Mouse (Mus musculus) adrenal gland (tissue): ENCODE results near the gene Gm13539.
"Not testable (repeated sequence)": the region's sequence is repeated elsewhere in the genome, so short reads cannot be mapped to it uniquely, and the experiment has no call there.

Experiments used
- intact Hi-C: fragments of 180-260 bp; cut with DNase I; formaldehyde crosslinking; loops from one replicate; pipeline ENCODE4 v1.15.1; 2025
- long read RNA-seq, 2 experiments: library from polyadenylated mRNA; unstranded; transcript quantifications; one replicate each; pipeline ENCODE4 v2.0.0; 2020; ENCODE audit warnings: borderline replicate concordance in 1 of 2; ENCODE audit not compliant: insufficient replicate concordance in 1 of 2

Gene Gm13539
- long read RNA-seq, experiment 1: 0 reads
- long read RNA-seq, experiment 2: 0 reads

DNA sequence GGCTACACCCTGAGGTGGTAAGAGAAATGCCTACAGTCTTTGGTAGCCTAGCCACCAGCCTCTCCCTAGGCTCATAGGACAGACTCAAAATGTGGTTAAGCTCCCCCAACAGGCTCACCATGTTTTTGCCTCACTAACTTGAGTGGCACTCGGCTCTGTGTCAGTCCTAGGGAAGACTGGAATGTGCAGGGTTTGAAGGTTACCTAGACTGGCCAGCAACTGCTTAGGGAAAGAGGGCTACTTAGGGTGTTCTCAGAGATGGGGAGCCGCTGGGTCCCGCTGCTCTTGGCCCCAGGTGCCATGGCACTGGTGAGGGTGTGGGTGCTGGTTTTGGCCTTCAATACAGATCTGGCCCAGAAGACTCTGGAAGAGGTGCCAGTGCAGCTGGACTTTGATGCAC, at the start of gene Gm13539:
TSS of gene Gm13539 (plus strand) at position 301 of the 400 bp plus-strand sequence.
- intact Hi-C loops: no loop called here

DNA sequence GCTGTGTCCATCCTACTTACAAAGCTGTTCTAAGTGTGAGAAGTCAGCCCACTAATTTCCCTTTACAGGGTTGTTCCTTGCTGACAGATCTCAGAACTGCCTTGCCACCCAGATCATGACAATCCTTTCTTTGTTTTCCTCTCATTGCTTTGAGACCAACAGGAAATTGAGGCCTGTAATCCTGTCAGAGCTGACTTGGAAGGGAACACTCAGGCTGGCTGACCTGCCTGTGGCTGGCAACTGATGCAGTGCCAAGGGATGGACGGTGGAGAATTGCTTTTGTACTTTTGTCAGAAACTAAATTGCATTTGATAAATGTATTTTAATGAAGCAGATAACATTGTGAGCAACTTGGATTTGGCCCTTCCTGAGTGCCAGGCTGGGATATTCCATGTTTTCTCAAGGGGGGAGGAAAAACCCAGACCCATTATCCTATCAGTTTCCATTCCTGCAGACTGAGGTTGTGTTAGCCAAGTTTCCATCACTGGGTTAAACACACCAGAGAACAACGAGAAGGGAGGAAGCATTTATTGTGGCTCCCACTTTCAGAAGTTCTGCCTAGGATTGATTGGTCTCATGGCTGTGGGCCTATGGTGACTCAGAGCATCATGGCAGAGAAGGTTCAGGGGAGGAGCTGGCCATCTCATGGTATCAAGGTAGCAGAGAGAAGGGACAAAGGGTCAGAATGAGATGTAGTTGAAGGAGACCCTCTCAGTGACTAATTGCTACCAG, 48.7 kb upstream of the Gm13539 start:
- intact Hi-C loops: no loop called here

DNA sequence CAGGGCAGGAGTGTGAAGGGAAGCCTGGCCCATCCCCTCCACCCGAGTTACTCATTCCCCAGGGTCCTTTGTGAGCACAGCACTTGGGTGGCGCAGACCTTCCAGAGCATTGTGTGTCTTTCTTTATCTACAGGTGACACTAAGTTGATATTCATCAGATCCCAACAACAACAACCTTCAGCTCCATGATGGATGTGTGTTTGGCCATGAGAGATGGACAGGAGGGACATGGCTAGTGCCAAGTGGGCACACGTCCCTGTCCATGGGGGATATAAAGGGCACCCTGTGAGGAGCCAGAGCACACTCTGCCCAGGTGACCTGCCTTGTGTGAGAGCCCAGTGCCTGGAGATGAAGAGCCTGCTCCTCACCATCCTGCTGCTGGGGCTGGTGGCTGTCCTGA, 45.3 kb upstream of the Gm13539 start, which contains the start of gene Obp2b:
TSS of gene Obp2b (plus strand) at position 301 of the 400 bp plus-strand sequence.
- intact Hi-C loops: not testable (repeated sequence)

DNA sequence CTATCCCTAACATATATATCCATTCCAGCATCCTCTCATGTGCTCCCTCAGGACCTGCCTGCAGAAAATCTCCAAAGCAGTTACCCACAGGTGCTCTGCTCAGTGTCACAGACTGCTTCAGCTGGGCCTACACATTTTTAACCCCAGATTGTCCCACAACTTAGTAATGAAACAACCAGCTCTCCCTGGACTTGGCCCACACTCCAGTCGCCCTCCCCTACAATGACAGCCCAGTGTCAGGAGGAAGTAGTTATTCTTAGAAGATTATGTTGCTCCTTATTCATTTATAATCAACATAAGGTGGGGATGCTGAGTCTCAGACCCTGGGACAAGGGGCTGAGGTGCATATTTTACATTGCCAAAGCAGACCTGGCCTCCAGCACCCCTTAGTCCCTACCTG, 40.4 kb upstream of the Gm13539 start:
- intact Hi-C loops: no loop called here

DNA sequence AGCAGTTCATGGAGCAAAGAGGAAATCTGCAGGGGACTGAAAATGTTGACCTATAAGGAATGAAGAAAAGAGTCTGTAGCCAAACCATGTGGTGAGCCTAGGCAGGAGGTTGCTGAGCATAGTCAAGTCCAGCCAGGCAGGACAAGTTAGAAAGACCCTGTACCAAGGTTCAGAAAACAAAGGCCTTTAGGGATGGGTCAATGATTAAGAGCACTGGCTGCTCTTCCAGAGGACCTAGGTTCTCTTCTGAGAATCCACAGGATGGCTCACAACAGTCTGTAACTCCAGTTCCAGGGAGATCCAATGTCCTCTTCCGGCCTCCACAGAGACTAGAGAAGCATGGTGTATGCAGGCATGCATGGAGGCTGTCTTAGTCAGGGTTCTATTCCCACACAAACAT, 27.9 kb upstream of the Gm13539 start:
- intact Hi-C loops: no loop called here

DNA sequence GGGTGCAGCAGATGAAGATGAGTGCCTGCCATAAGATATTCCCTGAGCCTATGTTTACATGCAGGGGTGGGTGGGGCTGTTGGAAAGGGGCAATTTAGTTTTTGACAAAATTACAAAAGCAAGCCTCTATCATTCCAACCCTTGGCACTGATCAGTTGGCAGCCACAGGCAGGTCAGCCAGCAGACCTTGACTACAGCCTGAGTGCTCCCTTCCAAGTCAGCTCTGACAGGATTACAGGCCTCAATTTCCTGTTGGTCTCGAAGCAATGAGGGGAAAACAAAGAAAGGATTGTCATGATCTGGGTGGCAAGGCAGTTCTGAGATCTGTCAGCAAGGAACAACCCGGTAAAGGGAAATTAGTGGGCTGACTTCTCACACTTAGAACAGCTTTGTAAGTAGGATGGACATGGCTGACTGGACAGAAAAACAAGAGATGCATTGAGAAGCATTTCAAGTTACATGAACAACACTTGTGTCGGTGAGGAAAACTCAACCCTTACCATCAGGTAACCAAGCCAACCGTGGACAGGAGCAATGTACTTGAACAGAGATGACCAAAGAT, 23.9 kb upstream of the Gm13539 start:
- intact Hi-C loops: no loop called here

DNA sequence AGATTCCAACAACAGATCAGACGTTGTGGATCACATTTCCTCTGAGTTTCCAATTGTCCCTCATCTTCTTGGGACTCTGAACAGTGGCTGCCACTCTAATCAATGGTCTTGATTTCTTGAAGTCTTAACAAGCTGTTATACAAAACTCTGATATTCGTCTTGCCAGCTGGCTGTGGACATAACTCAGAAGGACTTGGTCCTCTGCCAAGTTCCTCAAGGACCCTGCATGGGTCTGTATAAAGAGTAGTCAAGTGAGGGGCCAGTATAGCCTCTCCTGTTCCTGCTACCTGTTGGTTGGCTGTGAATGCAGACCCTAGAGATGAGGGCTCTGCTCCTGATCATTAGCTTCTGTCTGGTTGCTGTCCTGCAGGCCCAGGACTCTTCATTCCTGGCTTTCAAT, 16.8 kb upstream of the Gm13539 start, which contains the start of gene Lcn3:
TSS of gene Lcn3 (plus strand) at position 301 of the 400 bp plus-strand sequence.
- intact Hi-C loops: no loop called here

DNA sequence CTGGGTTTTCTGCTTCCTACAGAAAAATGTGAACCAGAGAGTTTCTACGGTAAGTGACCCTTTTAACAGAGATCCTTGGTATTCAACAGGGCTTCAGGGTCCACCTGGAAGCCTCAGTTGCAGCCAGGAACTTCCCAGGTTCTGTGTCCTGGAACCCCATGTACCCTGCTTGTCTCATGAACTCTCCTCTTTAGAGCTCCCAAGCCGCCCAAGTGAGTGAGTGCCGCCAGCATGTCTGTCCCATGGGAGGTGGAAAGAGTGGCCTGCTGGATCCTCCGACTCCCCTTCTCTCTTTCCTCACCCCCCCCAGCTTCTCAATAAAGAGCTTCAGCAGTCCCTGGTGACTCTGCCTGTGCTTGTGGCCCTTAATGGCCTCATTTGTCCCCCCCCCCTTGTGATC, 14.3 kb upstream of the Gm13539 start:
- intact Hi-C loops: no loop called here

DNA sequence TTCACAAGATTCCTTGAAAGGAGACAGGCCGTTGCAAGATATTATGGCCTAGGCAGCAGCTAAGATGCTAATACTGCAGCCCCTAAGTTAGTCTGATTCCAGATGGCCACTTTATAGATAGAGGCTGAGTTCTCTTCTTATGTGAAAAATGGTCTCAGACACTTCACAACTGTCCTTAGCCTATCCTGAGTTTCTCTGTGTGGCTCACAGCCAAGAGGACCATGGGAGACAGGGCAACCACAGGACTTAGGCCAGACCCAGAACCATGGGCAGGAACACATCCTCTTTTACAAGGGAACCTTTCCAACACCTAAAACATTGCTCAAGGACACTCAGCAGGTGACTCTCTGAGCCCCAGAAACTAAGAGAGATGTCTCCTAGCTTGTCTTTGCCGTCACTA, 8.6 kb upstream of the Gm13539 start:
- intact Hi-C loops: no loop called here

DNA sequence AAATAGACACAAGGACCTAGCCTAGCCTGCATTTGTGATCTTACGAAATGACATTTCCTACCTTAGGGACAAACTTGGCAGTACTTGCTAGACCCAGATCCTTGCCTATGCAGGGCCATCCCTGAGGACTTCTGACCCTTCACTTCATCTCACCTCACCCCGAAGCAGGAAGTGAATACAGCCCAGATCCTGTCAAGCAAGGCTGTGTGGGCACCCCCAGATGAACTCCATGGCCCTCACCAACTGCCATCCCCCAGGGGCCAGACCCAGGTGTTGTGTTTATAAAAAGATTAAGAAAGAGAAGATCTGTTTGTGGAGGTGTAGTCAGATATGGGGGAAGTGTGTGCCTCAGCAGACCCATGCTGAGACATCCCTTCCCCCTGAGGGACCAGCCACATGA, 7.4 kb upstream of the Gm13539 start:
- intact Hi-C loops: no loop called here

DNA sequence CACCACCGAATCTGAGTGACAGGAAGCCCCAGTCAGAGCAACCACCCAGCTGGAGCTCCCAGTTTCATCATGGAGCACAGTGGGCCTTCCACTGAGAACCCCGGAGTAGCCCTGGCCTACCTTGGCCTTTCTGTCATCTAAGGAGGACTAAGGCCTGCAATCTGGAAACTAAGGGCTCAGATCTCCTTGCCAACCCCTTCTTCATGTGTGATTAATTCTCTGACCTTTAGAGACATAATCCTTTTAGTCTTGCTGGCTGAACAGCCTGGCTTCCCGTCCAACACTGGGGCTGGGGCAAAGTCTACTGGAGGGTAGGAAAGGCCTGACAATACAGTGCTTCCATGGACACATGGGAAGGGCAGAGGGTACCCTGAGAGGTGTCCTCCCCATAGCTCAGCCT, 6.1 kb upstream of the Gm13539 start:
- intact Hi-C loops: no loop called here

DNA sequence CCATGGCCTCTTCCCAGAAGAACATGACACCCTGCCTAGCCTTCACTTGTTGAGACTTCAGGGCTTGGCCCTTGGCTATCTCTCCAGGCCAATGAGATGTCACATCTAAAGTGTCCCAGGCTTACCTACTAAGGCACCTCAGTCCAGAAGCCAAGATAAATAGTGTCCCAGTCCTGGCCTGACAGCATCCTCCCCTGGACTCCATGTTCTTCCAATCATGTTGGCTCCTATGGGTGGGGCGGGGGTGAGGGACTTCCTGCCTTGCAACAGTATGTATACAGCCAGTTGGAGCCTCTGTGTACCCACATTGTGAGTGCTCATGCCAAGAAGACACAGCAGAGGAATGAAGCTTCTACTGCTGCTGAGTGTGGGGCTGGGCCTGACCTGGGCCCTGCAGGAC, 5.3 kb upstream of the Gm13539 start, which contains the start of gene Lcn11:
TSS of gene Lcn11 (plus strand) at position 301 of the 400 bp plus-strand sequence.
- intact Hi-C loops: no loop called here

DNA sequence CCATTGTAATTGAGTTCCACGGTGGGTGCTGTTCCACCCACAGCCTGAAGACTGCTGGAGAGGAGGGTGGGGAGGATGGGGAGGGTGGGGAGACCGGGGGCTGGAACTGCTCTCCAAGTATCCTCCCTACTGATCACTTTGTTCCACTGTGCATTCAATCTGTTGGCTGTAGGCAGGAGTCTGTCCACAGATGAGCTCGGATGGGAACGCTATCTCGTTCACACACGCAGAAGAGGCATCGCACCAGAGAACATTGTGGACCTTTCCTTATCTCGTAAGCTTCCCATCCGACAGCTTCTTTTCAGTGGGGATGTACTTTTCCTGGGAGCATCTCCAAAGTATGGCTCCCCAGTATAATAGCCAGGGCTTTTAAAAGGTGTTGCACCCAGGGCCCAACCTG, 3.0 kb upstream of the Gm13539 start:
- intact Hi-C loops: no loop called here

DNA sequence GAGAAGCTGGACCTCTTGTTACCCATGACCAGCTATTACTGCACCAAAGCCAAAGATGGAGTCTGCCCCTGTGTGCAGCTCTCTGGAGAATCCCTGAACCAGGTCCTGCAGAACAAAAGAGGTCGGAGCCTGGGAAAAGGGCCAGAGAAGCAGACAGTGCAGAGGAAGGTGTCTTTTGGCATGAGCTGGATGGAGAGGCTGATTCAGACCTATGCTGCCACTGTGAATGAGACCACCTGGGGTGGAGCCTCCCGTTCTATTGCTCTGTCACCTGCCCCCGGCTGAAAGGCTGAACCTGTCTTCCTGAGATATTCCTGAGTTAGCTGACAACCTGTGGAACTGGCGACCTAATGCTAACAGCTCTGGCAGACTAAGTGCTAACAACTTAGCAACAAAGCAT, 1.1 kb upstream of the Gm13539 start:
- intact Hi-C loops: no loop called here

DNA sequence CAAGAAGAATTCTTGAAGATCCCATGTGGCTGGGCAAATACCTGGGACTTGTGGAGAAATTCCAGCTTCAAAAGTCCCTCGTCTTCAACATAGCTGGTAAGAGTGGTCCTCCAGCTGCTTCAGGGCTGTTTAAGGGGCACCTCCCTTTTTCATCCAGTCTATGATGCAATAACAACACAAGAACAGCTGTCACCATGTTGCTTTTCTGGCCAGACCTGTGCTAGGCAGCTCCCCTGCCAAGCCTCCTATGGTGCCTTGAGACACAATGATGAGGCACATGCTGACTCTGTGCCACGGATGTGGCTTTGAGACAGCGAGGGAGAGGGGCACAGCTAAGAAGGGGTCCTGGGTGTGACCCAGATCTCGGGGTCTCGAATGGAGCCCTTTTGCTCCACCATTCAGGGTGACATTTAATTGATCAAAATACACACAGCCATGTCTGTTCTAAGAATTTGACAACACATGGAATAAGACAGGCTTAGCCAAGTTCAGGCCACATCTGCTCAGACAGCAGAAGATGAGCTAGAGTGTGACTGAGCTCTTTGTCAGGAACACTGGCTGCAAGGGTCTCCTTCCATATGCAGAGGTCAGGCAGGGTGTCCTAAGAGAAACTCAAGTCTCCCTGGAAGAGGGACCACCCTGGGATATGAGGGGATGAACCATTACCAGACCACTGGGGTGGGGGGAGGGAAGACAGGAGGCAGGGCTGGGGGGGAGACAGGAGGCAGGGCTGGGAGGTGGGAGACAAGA, 3.7 kb downstream of the Gm13539 start:
- intact Hi-C loops: no loop called here

DNA sequence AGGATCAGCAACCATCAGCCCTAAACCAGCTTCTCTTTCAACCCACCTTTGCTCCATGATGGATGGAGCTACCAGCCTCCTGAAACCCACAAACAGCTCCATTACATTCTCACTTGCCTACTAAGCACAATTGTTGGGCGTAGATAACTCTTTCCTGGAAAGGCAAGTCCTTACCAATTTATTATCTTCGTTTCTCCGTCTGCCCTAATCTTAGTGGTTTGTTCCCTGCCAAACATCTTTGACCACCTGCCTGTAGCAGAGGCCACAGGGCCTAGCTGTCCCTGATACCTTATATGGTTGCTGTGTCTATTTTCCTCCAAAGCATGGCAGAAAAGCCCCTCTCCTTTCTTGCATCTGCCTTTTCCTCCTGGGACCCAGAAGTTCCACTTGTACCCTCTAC, 7.0 kb downstream of the Gm13539 start:
- intact Hi-C loops: no loop called here

DNA sequence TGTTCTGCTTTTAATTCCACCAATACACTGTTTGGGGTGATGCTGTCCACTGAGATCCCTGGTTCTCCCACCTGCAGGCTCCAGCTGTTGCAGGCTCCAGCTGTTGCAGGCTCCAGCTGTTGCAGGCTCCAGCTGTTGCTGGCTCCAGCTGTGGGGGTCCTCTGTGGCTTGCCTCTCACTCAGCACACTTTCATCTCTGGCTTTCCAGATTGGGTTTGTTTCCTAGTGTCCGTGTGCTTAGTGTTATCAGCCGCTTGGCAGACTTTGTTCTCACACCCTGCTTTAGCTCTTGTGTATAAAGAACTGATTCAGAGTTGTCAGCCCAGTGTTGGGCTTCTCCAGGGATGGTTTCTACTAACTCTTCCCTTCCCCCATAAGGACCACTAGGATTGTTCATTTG, 15.6 kb downstream of the Gm13539 start:
- intact Hi-C loops: no loop called here

DNA sequence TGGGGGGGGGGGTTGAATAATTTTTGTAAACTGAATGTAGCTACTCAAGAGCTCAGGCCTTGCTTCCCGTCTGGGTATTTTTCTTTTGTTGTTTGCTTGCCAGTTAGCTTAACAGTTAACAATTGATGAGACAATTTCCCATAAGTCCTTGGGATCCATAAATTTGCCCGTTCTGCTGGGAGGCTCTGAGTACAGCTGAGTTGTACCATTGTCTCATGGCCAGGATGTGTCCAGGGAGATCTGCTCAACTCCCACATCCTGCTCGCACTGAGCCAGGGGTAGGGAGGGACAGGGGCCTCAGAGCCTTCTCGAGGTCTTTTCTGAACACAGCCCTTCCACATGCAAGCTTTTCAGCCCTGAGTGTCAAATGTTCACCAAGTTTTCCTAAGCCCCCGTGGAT, 16.0 kb downstream of the Gm13539 start:
- intact Hi-C loops: no loop called here

DNA sequence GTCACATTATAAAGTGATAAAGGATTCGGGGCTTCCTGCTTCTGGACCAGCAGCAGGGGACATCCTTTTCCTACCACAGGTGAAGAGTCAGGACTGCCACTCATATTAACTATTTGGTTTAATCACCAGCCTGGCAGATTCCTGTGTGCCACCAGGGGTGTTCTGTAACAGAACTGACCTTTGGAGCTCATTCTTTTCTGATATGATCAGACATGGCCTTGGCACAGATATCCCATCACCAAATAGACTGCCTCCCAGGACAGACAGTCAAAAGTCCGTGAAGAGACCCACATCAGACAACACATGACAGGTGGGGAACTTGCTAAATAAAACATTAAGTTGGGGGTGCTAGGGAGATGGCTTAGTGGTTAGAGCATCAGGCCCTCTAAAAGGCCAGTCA, 29.7 kb downstream of the Gm13539 start:
- intact Hi-C loops: no loop called here

DNA sequence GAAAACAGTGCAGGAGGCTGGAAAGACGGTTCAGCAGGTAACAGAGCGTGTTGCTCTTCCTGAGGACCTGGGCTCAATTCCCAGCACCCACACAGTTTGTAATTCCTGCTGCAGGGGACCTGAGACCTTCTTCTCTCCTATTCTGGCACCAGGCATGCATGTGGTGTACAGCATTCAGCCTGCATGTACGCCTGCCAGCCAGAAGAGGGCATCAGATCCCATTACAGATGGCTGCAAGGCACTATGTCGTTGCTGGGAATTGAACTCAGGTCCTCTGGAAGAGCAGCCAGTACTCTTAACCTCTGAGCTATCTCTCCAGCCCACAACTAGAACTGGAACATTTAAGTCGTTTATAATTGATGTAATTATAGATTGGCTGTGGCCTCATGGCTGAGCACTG, 31.3 kb downstream of the Gm13539 start:
- intact Hi-C loops: no loop called here

DNA sequence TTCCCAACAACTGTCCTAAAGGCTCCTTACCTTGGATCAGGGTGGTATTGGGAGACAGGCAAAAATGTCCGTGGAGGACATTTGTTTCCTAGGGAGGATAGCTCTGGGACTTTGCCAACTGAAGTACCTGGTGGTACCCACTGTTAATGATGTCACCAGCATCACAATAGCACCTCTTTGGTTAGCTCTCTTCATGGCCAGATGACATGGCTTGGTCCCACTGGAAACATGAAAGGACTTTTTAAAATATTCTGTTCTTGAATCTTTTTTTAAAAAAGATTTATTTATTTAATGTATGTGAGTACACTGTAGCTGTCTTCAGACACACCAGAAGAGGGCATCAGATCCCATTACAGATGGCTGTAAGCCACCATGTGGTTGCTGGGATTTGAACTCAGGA, 33.7 kb downstream of the Gm13539 start, which contains the start of gene Glt6d1:
TSS of gene Glt6d1 (minus strand) at position 101 of the 400 bp plus-strand sequence.
- intact Hi-C loops: not testable (repeated sequence)

DNA sequence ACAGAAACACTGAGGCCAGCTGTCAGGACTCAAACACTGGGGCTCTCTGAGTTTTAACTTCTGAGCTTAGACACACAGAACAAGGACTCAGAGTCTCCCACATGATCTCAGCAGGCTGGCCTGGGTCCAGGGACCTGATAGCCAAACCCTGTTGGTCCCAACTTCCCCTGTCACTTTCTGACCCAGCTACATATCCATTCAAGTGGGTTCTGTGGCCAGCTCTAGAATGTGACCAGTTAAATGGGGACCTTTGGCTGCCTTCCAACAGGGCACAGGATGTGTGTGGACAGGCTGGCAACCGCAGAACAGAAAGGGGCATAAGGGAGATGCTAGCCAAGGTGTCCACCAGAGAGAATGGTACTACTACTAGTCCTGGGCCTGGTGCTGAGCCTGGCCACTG, 40.7 kb downstream of the Gm13539 start, which contains the start of gene Lcn9:
TSS of gene Lcn9 (plus strand) at position 348 of the 400 bp plus-strand sequence.
- intact Hi-C loops: no loop called here
